Mouse (Mus musculus): ENCODE data around the gene Fopnl.

Gene Fopnl

GRCm38 (mm10) chr16:14316884-14317876, at the start of gene Fopnl:
Fopnl (minus strand) TSS chr16:14317405.
- peak; percentile 97 for DNase-seq (ENCODE audit: extremely low read depth, insufficient read length, low spot score)

GRCm38 (mm10) chr16:14366017-14366416, 48.8 kb upstream of the Fopnl start:
- DNase-seq (ENCODE audit: extremely low read depth, insufficient read length, low spot score): no peak

GRCm38 (mm10) chr16:14365457-14365856, 48.3 kb upstream of the Fopnl start:
- DNase-seq (ENCODE audit: extremely low read depth, insufficient read length, low spot score): no peak

GRCm38 (mm10) chr16:14364066-14364465, 46.9 kb upstream of the Fopnl start:
- DNase-seq (ENCODE audit: extremely low read depth, insufficient read length, low spot score): peak; percentile 29

GRCm38 (mm10) chr16:14363496-14363895, 46.3 kb upstream of the Fopnl start:
- no peak for DNase-seq (ENCODE audit: extremely low read depth, insufficient read length, low spot score)

- peak; percentile 32 for DNase-seq (ENCODE audit: extremely low read depth, insufficient read length, low spot score)
Observed at GRCm38 (mm10) chr16:14362099-14362820, 45.1 kb upstream of the Fopnl start.

- peak; percentile 88 for DNase-seq (ENCODE audit: extremely low read depth, insufficient read length, low spot score)
Observed at GRCm38 (mm10) chr16:14361362-14362098, 44.3 kb upstream of the Fopnl start, which contains the start of gene Abcc1. Abcc1 (plus strand) TSS chr16:14361558.

GRCm38 (mm10) chr16:14360931-14361330, 43.7 kb upstream of the Fopnl start:
- no peak for DNase-seq (ENCODE audit: extremely low read depth, insufficient read length, low spot score)

- DNase-seq (ENCODE audit: extremely low read depth, insufficient read length, low spot score): no peak
Observed at GRCm38 (mm10) chr16:14358531-14358930, 41.3 kb upstream of the Fopnl start.

GRCm38 (mm10) chr16:14357859-14358258, 40.7 kb upstream of the Fopnl start:
- no peak for DNase-seq (ENCODE audit: extremely low read depth, insufficient read length, low spot score)

GRCm38 (mm10) chr16:14352663-14353062, 35.5 kb upstream of the Fopnl start:
- peak; percentile 84 for DNase-seq (ENCODE audit: extremely low read depth, insufficient read length, low spot score)

- DNase-seq (ENCODE audit: extremely low read depth, insufficient read length, low spot score): no peak
Observed at GRCm38 (mm10) chr16:14352234-14352633, 35.0 kb upstream of the Fopnl start.

- DNase-seq (ENCODE audit: extremely low read depth, insufficient read length, low spot score): no peak
Observed at GRCm38 (mm10) chr16:14351571-14351970, 34.4 kb upstream of the Fopnl start.

- DNase-seq (ENCODE audit: extremely low read depth, insufficient read length, low spot score): no peak
Observed at GRCm38 (mm10) chr16:14344967-14345366, 27.8 kb upstream of the Fopnl start.

GRCm38 (mm10) chr16:14328156-14328555, 11.0 kb upstream of the Fopnl start:
- DNase-seq (ENCODE audit: extremely low read depth, insufficient read length, low spot score): no peak

GRCm38 (mm10) chr16:14320494-14320893, 3.3 kb upstream of the Fopnl start:
- DNase-seq (ENCODE audit: extremely low read depth, insufficient read length, low spot score): no peak

- DNase-seq (ENCODE audit: extremely low read depth, insufficient read length, low spot score): no peak
Observed at GRCm38 (mm10) chr16:14319681-14320080, 2.5 kb upstream of the Fopnl start.

GRCm38 (mm10) chr16:14312914-14313313, 4.3 kb downstream of the Fopnl start:
- no peak for DNase-seq (ENCODE audit: extremely low read depth, insufficient read length, low spot score)

- peak; percentile 66 for DNase-seq (ENCODE audit: extremely low read depth, insufficient read length, low spot score)
Observed at GRCm38 (mm10) chr16:14311371-14311770, 5.8 kb downstream of the Fopnl start.

GRCm38 (mm10) chr16:14309833-14310232, 7.4 kb downstream of the Fopnl start:
- DNase-seq (ENCODE audit: extremely low read depth, insufficient read length, low spot score): no peak
